Mouse (Mus musculus) CD8-positive naive resting alpha-beta T cell, adult 2 months (primary cell): Measurements from ENCODE around the gene Frmd5.

Experiments
- DNase-seq, 2 experiments: peaks; one replicate each; pipeline ENCODE4 v3.0.0; 2022; ENCODE audit warnings: low read depth in 2 of 2, low spot score in 2 of 2

Gene Frmd5

GRCm38 (mm10) chr2:121761861-121762260, 45.0 kb downstream of the Frmd5 start:
- no peak for DNase-seq

- DNase-seq: no peak
Measured at GRCm38 (mm10) chr2:121761281-121761795, 45.5 kb downstream of the Frmd5 start.

GRCm38 (mm10) chr2:121760646-121761045, 46.2 kb downstream of the Frmd5 start:
- no peak for DNase-seq

- no peak for DNase-seq
Measured at GRCm38 (mm10) chr2:121758258-121758657, 48.6 kb downstream of the Frmd5 start.

GRCm38 (mm10) chr2:121756336-121756735, 50.6 kb downstream of the Frmd5 start:
- no peak for DNase-seq

- no peak for DNase-seq
Measured at GRCm38 (mm10) chr2:121755056-121755455, 51.8 kb downstream of the Frmd5 start.

GRCm38 (mm10) chr2:121750121-121750520, 56.8 kb downstream of the Frmd5 start:
- DNase-seq: no peak

GRCm38 (mm10) chr2:121741151-121741550, 65.7 kb downstream of the Frmd5 start:
- no peak for DNase-seq

- DNase-seq: no peak
Measured at GRCm38 (mm10) chr2:121739410-121739809, 67.5 kb downstream of the Frmd5 start.

- no peak for DNase-seq
Measured at GRCm38 (mm10) chr2:121733426-121733825, 73.5 kb downstream of the Frmd5 start.

- DNase-seq: no peak
Measured at GRCm38 (mm10) chr2:121730486-121730885, 76.4 kb downstream of the Frmd5 start.

- no peak for DNase-seq
Measured at GRCm38 (mm10) chr2:121728907-121729575, 77.8 kb downstream of the Frmd5 start.

GRCm38 (mm10) chr2:121724866-121725265, 82.0 kb downstream of the Frmd5 start:
- no peak for DNase-seq

- DNase-seq: no peak
Measured at GRCm38 (mm10) chr2:121723796-121724195, 83.1 kb downstream of the Frmd5 start.

GRCm38 (mm10) chr2:121719000-121719399, 87.9 kb downstream of the Frmd5 start:
- DNase-seq: no peak

- DNase-seq: no peak
Measured at GRCm38 (mm10) chr2:121717133-121717532, 89.8 kb downstream of the Frmd5 start.

- DNase-seq: no peak
Measured at GRCm38 (mm10) chr2:121713567-121713966, 93.3 kb downstream of the Frmd5 start.

GRCm38 (mm10) chr2:121711748-121712384, 95.0 kb downstream of the Frmd5 start:
- DNase-seq: no peak

- no peak for DNase-seq
Measured at GRCm38 (mm10) chr2:121709096-121709495, 97.8 kb downstream of the Frmd5 start.

GRCm38 (mm10) chr2:121707461-121707860, 99.4 kb downstream of the Frmd5 start:
- no peak for DNase-seq

- no peak for DNase-seq
Measured at GRCm38 (mm10) chr2:121705756-121706155, 101.1 kb downstream of the Frmd5 start.

GRCm38 (mm10) chr2:121699331-121699730, 107.6 kb downstream of the Frmd5 start:
- DNase-seq: no peak

GRCm38 (mm10) chr2:121695436-121695835, 111.5 kb downstream of the Frmd5 start:
- no peak for DNase-seq
